Mouse (Mus musculus) urinary bladder, postnatal 25 days (tissue): ENCODE data around the gene Zdhhc5.
A peak's percentile ranks its signal among the peaks of the same experiment; 100 is the strongest.
"Not testable (repeated sequence)": the region's sequence is repeated elsewhere in the genome, so short reads cannot be mapped to it uniquely, and the experiment has no call there.

Experiments
- DNase-seq: peaks from one replicate; pipeline ENCODE4 v3.0.0; 2022; ENCODE audit warnings: low spot score

Gene Zdhhc5

GRCm38 (mm10) chr2:84695007-84695695 is 19.8 kb downstream of the Zdhhc5 start:
- no peak for DNase-seq

DNA sequence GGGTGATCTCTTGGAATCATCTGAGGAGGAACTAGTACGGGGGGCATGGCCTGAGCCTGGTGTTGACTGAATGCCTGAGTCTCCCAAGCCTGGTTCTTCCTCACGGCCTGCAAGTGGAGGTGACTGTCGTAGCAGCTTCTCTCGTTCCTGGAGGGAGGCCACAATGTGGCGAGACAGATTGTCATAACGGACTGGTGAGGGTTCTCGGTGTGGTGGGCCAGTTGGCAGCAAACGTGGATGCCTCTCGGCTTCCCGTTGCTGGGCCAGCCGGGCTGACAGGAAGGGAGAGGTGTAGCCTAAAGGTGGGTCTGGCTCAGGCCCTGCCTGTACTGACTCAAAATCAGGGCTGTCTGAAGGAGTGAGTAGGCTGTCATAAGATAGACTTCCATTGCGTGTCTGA is 24.9 kb downstream of the Zdhhc5 start:
- DNase-seq = no peak

DNA sequence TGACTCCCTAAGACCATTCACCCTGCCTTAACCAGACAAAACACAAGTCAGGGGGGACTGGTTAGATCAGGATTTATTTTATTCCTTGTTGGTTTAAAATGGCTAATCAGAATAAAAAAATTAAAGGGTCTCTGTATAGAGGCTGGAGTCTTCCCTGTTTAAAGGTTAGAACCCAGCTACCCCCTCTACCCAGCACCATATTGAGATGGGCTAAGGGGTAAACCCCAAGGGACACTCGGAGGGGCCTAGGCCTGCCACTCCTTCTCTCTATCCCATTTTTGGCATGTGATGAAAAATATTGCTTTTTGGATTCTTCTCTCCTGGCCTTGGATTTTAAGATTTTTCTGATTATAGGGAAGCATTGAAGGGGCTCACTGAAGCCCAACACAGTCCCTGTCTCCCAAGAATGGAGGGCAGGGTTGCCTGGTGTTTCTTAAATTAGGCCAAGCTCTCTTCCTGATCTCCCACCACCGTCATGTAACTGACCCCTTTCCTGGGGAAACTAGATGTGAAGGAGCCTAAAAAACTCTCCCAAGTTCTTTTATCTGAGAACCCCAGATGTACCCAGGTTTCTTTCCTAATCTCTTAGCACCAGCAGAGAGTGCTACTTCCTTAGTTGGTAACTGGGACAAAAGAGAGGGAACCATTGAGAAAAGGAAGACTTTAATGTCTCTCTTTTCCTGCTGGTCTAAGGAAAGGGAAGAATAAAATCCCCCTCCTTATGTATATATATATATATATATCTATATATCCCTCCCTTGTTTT is 26.7 kb downstream of the Zdhhc5 start:
- no peak for DNase-seq

DNA sequence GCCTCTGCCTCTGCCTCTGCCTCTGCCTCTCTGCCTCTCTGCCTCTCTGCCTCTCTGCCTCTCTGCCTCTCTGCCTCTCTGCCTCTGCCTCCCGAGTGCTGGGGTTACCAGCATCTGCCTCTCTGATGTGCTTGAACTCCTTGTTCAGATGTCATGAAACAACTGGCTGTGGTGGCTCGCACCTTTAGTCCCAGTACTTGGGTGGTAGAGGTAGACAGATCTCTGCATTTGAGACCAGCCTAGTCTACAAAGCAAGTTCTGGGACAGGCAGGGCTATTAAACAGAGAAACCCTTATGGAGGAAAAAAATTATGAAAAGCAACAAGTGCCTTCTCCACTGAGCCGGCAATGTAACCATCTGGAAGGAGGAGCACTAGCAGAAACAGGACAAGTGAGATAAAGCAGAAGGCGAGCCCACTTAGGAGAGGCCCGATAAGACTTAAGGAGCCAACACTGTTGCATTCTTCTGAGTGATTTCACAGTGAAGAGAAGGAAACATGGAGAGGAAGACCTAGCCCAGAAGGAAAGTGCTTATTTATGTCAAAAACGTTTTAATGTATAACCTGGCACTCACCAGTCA is 32.3 kb downstream of the Zdhhc5 start:
- no peak for DNase-seq

DNA sequence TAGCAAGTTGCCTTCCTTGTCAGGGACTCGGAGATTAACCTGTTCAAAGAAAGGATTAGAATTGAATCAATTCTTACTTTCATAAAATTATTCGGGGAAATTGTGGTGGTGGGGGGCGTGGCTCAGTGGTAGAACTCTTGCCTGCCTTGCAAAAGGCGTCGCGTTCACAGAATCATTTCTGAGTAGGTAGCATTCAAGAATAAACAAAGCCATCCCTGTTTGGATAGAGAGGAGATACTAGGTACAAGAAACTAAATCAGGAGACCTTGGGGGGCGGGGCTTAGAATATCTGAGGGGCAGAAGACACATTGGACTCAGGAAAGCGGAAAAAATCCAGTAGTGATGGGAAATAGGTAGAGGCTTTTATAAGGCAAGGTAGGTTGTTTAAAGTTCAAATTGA is 36.0 kb downstream of the Zdhhc5 start, which contains the start of gene Tmx2:
Gene Tmx2 (minus strand): TSS at position 125 of the 400 bp plus-strand sequence.
- no peak for DNase-seq

DNA sequence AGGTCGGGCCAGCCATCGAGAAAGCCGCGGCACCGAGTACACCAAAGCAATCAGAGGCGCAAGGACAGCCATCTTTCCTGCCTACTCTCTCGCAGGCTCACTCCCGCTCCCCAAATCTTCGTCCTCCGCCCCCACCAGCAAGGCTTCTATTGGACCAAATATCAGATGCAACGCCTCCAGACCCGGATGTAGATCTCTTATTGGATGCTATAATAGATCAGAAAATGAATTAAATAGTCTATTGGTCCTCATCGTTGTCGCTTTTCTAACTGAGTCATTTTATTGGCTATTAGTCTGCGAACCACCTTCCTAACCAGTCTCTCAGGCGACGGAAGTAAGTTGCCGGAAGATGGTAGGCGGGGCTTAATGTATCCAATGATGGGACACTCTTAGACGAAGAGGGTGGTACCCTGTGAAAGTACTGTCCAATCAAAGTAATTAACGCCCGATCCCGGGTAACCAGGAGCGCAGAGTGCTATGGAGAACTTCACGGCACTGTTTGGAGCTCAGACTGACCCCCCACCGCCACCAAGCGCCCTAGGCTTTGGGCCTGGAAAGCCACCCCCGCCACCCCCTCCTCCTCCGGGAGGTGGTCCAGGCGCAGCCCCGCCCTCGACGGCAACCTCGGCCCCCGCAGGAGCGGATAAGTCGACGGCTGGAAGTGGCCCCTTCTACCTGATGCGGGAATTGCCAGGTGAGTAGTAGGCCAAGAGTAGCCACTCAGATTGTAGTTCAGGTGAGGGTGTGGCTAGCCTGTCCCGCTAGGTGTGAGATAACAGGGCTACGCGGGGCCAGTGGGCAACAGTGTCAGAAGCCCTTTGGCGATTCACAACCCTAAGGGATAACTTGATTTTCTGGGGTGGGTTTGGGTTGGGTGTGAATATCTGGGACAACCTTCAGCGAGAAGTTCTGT is 36.8 kb downstream of the Zdhhc5 start, which contains the start of the genes Gm28635 and Med19:
Gene Gm28635 (minus strand): TSS at position 74 of the 913 bp plus-strand sequence.
Gene Med19 (plus strand): TSS at position 435 of the 913 bp plus-strand sequence.
- peak; percentile 77 for DNase-seq

- DNase-seq = no peak
Observed at GRCm38 (mm10) chr2:84677270-84677967, 37.6 kb downstream of the Zdhhc5 start.

DNA sequence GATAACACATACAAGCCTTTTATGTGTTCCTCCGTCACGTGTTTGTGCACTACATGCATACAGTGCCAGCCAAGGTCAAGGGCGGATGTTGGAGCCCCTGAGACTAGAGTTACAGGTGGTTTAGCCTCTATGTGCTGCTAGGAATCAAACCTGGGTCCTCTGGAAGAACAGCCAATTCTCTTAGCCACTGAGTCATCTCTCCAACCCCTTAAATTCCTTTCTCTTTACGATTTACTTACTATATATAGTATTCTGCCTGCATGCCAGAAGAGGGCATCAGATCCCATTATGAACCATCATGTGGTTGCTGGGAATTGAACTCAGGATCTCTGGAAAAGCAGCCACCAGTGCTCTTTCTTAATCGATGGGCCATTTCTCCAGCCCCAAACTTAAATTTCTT is 43.4 kb downstream of the Zdhhc5 start:
- DNase-seq = not testable (repeated sequence)

DNA sequence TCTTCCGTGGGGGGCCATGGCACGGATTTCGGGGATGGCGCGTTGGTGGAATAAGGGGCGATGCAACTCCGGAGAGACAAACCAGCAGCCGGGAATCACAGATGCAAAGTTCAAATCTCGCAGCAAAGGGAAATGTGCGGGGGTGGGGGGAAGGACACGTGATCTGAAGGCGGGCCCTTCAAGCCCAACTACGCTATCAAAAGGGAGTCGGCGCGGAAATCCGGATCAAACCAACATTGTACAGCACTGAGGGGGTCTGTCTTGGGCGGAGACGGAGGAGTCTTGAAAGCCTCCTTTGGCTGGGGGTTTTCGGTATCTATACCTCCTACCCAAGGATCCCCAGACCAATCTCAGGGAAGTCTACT is 44.4 kb downstream of the Zdhhc5 start, which contains the start of gene Selenoh:
Gene Selenoh (minus strand): TSS at position 202 of the 365 bp plus-strand sequence.
- DNase-seq = peak; percentile 70

DNA sequence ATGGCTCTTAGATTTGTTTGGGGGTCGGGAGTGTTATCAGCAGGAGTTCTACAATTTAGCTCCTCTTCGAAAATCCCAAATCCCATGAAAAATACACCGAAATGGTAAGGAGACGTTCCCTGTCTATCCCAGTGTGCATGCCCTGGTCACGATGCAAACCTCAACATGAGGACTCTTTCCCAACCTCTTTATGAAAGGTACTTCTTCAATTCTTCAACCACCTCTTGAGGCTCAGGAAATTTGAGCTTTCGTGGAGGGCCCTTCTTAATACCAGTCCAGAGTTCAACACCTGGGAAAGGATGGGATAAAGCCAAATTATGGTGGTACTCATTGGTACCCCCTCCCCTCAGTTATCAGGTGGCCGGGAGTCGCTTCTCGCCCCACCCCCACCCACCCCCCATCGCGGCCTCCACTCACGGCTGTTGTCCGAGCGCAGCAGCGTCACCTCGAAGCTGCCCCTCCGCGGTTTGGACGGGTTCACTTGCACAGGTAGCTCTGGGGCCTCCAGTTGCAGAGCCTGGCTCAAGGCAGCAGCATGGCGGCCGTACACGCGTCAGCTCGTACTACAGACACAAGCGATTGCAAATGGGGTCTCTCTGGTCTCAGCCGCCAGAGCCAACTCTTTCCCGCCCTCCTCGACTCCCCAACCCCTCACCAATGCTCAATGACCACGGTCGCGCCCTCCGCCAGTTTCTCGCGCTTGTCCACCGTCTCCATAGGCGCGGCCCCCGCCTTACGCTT is 45.0 kb downstream of the Zdhhc5 start:
- DNase-seq = no peak

DNA sequence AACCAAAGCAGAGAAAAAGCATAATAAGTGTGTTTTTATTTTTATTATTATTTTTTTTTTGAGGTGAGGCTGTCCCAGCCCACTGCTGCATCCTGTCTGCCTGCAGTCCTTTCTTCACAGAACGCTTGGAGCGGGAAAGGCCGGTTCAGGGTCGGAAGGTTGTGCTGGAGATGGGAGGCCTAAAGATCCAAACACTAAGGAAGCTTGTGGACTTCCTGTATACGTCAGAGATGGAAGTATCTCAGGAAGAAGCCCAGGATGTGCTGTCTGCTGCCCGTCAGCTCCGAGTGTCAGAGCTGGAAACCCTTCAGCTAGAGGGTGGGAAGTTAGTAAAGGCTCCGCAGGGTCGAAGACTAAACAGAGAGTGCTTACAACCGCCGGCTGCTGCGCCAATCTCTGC is 48.9 kb downstream of the Zdhhc5 start:
- no peak for DNase-seq

DNA sequence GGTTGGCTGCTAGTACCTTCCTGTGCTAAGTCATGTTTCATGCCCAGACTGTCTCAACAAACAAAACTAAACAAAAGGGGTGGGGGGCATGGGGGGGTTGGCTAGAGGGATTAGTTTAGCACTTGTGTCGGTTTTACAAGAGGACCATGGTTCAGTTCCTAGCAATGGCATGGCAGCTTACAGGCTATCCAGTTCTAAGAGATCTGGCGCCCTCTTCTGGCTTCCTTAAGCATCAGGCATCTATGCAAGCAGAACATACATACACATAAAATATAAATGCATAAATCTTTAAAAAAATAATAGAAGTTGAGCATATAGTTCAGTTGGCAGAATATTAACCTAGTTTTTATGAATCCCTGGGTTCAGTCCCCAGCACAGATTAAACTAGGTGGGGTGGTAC is 52.1 kb downstream of the Zdhhc5 start:
- peak; percentile 36 for DNase-seq

GRCm38 (mm10) chr2:84660253-84660652 is 54.7 kb downstream of the Zdhhc5 start:
- peak; percentile 28 for DNase-seq

- DNase-seq = no peak
Observed at GRCm38 (mm10) chr2:84658806-84659205, 56.2 kb downstream of the Zdhhc5 start, which contains the start of gene Btbd18. Gene Btbd18 (plus strand): TSS chr2:84659079.

DNA sequence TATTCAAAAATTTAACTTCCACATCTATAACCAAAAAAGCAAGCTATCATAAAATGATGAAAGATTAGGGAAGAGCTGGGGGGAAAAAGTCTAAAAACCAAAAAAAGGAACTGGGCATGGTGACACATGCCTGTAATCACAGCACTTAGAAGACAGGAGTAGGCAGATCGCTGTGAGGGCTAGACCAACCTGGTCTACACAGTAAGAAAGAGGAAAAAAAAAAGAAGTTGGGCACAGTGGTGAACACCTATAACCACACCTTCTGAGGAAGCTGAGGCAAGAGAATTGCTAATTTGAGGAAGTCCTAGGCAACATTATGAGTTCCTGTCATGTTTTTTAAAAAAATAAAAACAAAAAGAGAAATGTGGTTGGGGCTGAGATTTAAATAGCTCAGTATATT is 59.1 kb downstream of the Zdhhc5 start:
- no peak for DNase-seq

- DNase-seq = no peak
Observed at GRCm38 (mm10) chr2:84653354-84653753, 61.6 kb downstream of the Zdhhc5 start.

GRCm38 (mm10) chr2:84650464-84651195 is 64.3 kb downstream of the Zdhhc5 start, which contains the start of gene Ctnnd1:
Gene Ctnnd1 (minus strand): TSS chr2:84650765.
- DNase-seq = peak; percentile 53

DNA sequence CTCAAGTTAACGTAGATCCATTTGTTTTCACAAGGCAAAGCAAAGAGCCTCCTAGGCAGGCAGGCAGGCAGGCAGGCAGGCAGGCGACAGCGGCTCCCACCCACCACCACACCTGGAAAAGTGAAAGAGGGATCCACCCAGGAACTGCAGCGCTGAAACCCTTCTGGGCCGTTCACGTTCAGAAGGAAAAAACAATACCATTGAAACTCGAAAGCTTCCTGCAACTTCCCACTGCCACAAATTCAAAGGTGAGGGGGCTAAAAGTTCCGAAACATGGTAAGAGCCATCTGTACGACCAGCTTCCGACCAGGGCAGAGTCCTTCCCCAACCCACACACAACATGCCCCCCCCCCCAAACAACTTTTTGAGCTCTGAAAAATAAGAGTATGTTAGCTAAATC is 65.3 kb downstream of the Zdhhc5 start:
- DNase-seq = no peak

DNA sequence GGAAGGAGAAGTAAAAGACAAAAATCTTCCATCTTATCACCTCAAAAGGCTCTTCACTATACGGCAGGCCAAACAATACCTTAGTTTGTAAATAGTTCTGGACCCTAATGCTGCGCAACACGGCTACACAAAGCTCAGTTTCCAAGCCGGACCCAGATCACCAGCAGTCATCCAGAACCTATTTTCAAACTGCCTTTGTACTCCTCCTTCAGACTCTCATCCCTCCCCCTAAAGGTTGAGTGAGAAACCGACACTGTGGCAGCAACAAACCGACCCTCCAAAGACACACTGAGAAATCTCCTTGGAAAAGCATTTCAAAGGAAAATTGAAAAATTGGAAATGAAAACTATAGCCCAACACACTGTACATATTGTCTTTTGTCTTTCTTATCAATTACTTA is 66.6 kb downstream of the Zdhhc5 start:
- DNase-seq = no peak
